Mouse (Mus musculus) forebrain, embryonic 13.5 days (tissue): ENCODE results near the gene Derl3. TPM values are rescaled to one million over a fixed set of nuclear protein-coding genes. Genes with fewer than 3 reads are reported as not detected.
"Not testable (repeated sequence)": the region's sequence is repeated elsewhere in the genome, so short reads cannot be mapped to it uniquely, and the experiment has no call there.

Experiments used
- ATAC-seq: fragments of 200-750 bp; cut with Nextera tagmentation; 2 replicates; pipeline ENCODE4 v1.8.0; 2017
- H3K27ac ChIP-seq: fragments of 300-500 bp; sonication (generic); 2 replicates; pipeline ENCODE4 v1.5.1; 2015; ENCODE audit warnings: inconsistent platforms, mild to moderate bottlenecking, moderate library complexity
- H3K27me3 ChIP-seq: fragments of 300-500 bp; sonication (generic); 2 replicates; pipeline ENCODE4 v1.6.1; 2015; ENCODE audit warnings: mild to moderate bottlenecking, inconsistent platforms
- H3K36me3 ChIP-seq: fragments of 300-500 bp; sonication (generic); 2 replicates; pipeline ENCODE4 v1.6.1; 2015; ENCODE audit warnings: mild to moderate bottlenecking, inconsistent platforms; ENCODE audit not compliant: poor library complexity, severe bottlenecking
- H3K4me1 ChIP-seq: fragments of 300-500 bp; sonication (generic); 2 replicates; pipeline ENCODE4 v1.6.1; 2015; ENCODE audit warnings: inconsistent platforms
- H3K4me2 ChIP-seq: fragments of 300-500 bp; sonication (generic); 2 replicates; pipeline ENCODE4 v1.6.1; 2015; ENCODE audit warnings: inconsistent platforms, mild to moderate bottlenecking, moderate library complexity
- H3K4me3 ChIP-seq: fragments of 300-500 bp; sonication (generic); 2 replicates; pipeline ENCODE4 v1.5.1; 2015; ENCODE audit warnings: mild to moderate bottlenecking, inconsistent platforms
- H3K9ac ChIP-seq: fragments of 300-500 bp; sonication (generic); 2 replicates; pipeline ENCODE4 v1.6.1; 2015; ENCODE audit warnings: mild to moderate bottlenecking, inconsistent platforms
- H3K9me3 ChIP-seq: fragments of 300-500 bp; sonication (generic); replicated peaks from 2 replicates; pipeline ENCODE4 v1.6.1; 2016; ENCODE audit warnings: inconsistent platforms
- WGBS: fragments of 180-500 bp; shearing (Covaris S2); methylation state at CpG from one replicate; pipeline ENCODE4 v1.1.7; 2015; 5-methylcytosine and 5-hydroxymethylcytosine counted together
- polyA plus RNA-seq: library from polyadenylated mRNA; unstranded; fragments of >200 nt; fragmentation: Nextera tagmentation; extraction: Ambion mirVana; gene quantifications from 2 replicates; pipeline ENCODE4 v1.2.1, GENCODE M21; 2015

Derl3 gene
- polyA plus RNA-seq = 1.8 and 3.1 TPM in 2 replicates

- H3K9ac ChIP-seq = peak within 1 kb of the TSS; percentile 63
- peaks cover 6% of the 10 kb centered on the region for H3K4me1 ChIP-seq
- peak within 1 kb of the TSS; percentile 43 for H3K4me3 ChIP-seq
- peak; percentile 99 for ATAC-seq
- H3K9me3 ChIP-seq = no peaks in the 10 kb centered on the region
- 2% methylated on average over 47 of the region's 51 CpGs for WGBS
- H3K27ac ChIP-seq = no peak within 1 kb of the TSS; the same call in 1 of the 2 replicates
- no peaks in the 10 kb centered on the region for H3K27me3 ChIP-seq
- peaks cover 47% of the 10 kb centered on the region for H3K36me3 ChIP-seq
- peak within 1 kb of the TSS; percentile 92 for H3K4me2 ChIP-seq
Measured at GRCm38 (mm10) chr10:75893089-75893750, at the start of gene Derl3. TSS of gene Derl3 (plus strand) at chr10:75893413.

- H3K9ac ChIP-seq, H3K27me3 ChIP-seq, H3K27ac ChIP-seq, H3K4me3 ChIP-seq, H3K36me3 ChIP-seq, H3K4me2 ChIP-seq, ATAC-seq, H3K4me1 ChIP-seq, H3K9me3 ChIP-seq: not testable (repeated sequence)
- 78% methylated on average over 6 of the region's 6 CpGs for WGBS
Measured at GRCm38 (mm10) chr10:75843898-75844297, 49.3 kb upstream of the Derl3 start.

GRCm38 (mm10) chr10:75844800-75845199 lies 48.4 kb upstream of the Derl3 start:
- H3K27me3 ChIP-seq = no peaks in the 10 kb centered on the region
- no peaks in the 10 kb centered on the region for H3K36me3 ChIP-seq
- H3K9me3 ChIP-seq = no peaks in the 10 kb centered on the region
- WGBS = 68% methylated on average over 1 of the region's 1 CpGs
- H3K27ac ChIP-seq = no peak overlapping the region
- H3K9ac ChIP-seq = no peak overlapping the region
- no peak overlapping the region for H3K4me3 ChIP-seq
- no peak overlapping the region for H3K4me2 ChIP-seq
- ATAC-seq = no peak
- H3K4me1 ChIP-seq = no peaks in the 10 kb centered on the region; the same call in 1 of the 2 replicates

GRCm38 (mm10) chr10:75845306-75845930 lies 47.8 kb upstream of the Derl3 start:
- Histone ChIP-seq H3K36me3 (no peaks in the 10 kb centered on the region), H3K27me3 (no peaks in the 10 kb centered on the region), H3K4me2 (no peak overlapping the region), H3K4me1 (no peaks in the 10 kb centered on the region; the same call in 1 of the 2 replicates), H3K27ac (no peak overlapping the region), H3K4me3 (no peak overlapping the region), H3K9me3 (no peaks in the 10 kb centered on the region), H3K9ac (no peak overlapping the region)
- no peak for ATAC-seq
- 78% methylated on average over 6 of the region's 6 CpGs for WGBS

- H3K4me3 ChIP-seq = no peak overlapping the region
- no peak for ATAC-seq
- no peak overlapping the region for H3K4me2 ChIP-seq
- no peak overlapping the region for H3K27ac ChIP-seq
- peaks cover 13% of the 10 kb centered on the region for H3K4me1 ChIP-seq
- no peaks in the 10 kb centered on the region for H3K27me3 ChIP-seq
- H3K9me3 ChIP-seq = no peaks in the 10 kb centered on the region
- H3K36me3 ChIP-seq = no peaks in the 10 kb centered on the region
- 35% methylated on average over 3 of the region's 3 CpGs for WGBS
- H3K9ac ChIP-seq = no peak overlapping the region
Measured at GRCm38 (mm10) chr10:75848382-75848781, 44.8 kb upstream of the Derl3 start.

- Histone ChIP-seq H3K27me3 (no peaks in the 10 kb centered on the region), H3K4me1 (peaks cover 13% of the 10 kb centered on the region), H3K4me2 (no peak overlapping the region), H3K4me3 (no peak overlapping the region), H3K36me3 (0 out of 2 replicates have a peak, but pooled peaks cover 3% of the 10 kb centered on the region), H3K27ac (no peak overlapping the region), H3K9me3 (no peaks in the 10 kb centered on the region), H3K9ac (peak overlapping the region; percentile 3; the same call in 1 of the 2 replicates)
- no peak for ATAC-seq
- 7% methylated on average over 6 of the region's 6 CpGs for WGBS
Measured at GRCm38 (mm10) chr10:75851076-75851475, 42.1 kb upstream of the Derl3 start.

- H3K27ac ChIP-seq = no peak overlapping the region
- H3K4me1 ChIP-seq = peaks cover 13% of the 10 kb centered on the region
- no peak for ATAC-seq
- no peak overlapping the region for H3K4me3 ChIP-seq
- H3K9me3 ChIP-seq = no peaks in the 10 kb centered on the region
- WGBS = 27% methylated on average over 3 of the region's 3 CpGs
- peaks cover 7% of the 10 kb centered on the region for H3K36me3 ChIP-seq
- H3K4me2 ChIP-seq = no peak overlapping the region
- no peak overlapping the region for H3K9ac ChIP-seq
- H3K27me3 ChIP-seq = no peaks in the 10 kb centered on the region
Measured at GRCm38 (mm10) chr10:75851681-75852080, 41.5 kb upstream of the Derl3 start.

GRCm38 (mm10) chr10:75852539-75853125 lies 40.6 kb upstream of the Derl3 start:
- Histone ChIP-seq H3K27me3 (no peaks in the 10 kb centered on the region), H3K9me3 (no peaks in the 10 kb centered on the region), H3K36me3 (peaks cover 16% of the 10 kb centered on the region), H3K4me3 (no peak overlapping the region), H3K4me2 (no peak overlapping the region), H3K27ac (no peak overlapping the region), H3K4me1 (peaks cover 20% of the 10 kb centered on the region), H3K9ac (no peak overlapping the region)
- no peak for ATAC-seq
- 96% methylated on average over 12 of the region's 12 CpGs for WGBS

- Histone ChIP-seq H3K4me3 (no peak overlapping the region), H3K36me3 (peaks cover 24% of the 10 kb centered on the region), H3K4me2 (no peak overlapping the region), H3K4me1 (peaks cover 28% of the 10 kb centered on the region), H3K9me3 (no peaks in the 10 kb centered on the region), H3K9ac (no peak overlapping the region), H3K27me3 (no peaks in the 10 kb centered on the region), H3K27ac (no peak overlapping the region)
- peak; percentile 57 for ATAC-seq
- WGBS = 22% methylated on average over 10 of the region's 10 CpGs
Measured at GRCm38 (mm10) chr10:75853452-75853851, 39.8 kb upstream of the Derl3 start.

- Histone ChIP-seq H3K27ac (no peak overlapping the region), H3K36me3 (peaks cover 24% of the 10 kb centered on the region), H3K9ac (no peak overlapping the region), H3K4me2 (no peak overlapping the region), H3K4me1 (peaks cover 34% of the 10 kb centered on the region), H3K9me3 (no peaks in the 10 kb centered on the region), H3K27me3 (no peaks in the 10 kb centered on the region), H3K4me3 (no peak overlapping the region)
- 47% methylated on average over 5 of the region's 5 CpGs for WGBS
- peak; percentile 19 for ATAC-seq
Measured at GRCm38 (mm10) chr10:75854096-75854495, 39.1 kb upstream of the Derl3 start.

GRCm38 (mm10) chr10:75854791-75855190 lies 38.4 kb upstream of the Derl3 start:
- 85% methylated on average over 6 of the region's 6 CpGs for WGBS
- no peaks in the 10 kb centered on the region for H3K27me3 ChIP-seq
- no peak overlapping the region for H3K9ac ChIP-seq
- peaks cover 35% of the 10 kb centered on the region for H3K4me1 ChIP-seq
- H3K4me2 ChIP-seq = no peak overlapping the region
- no peak overlapping the region for H3K27ac ChIP-seq
- no peak overlapping the region for H3K4me3 ChIP-seq
- H3K9me3 ChIP-seq = no peaks in the 10 kb centered on the region
- ATAC-seq = no peak
- H3K36me3 ChIP-seq = peaks cover 24% of the 10 kb centered on the region

- H3K9ac ChIP-seq = no peak overlapping the region
- H3K4me2 ChIP-seq = no peak overlapping the region
- peaks cover 24% of the 10 kb centered on the region for H3K36me3 ChIP-seq
- H3K27ac ChIP-seq = no peak overlapping the region
- H3K4me3 ChIP-seq = no peak overlapping the region
- H3K27me3 ChIP-seq = no peaks in the 10 kb centered on the region
- WGBS = 92% methylated on average over 15 of the region's 15 CpGs
- H3K9me3 ChIP-seq = no peaks in the 10 kb centered on the region
- H3K4me1 ChIP-seq = peaks cover 39% of the 10 kb centered on the region
- no peak for ATAC-seq
Measured at GRCm38 (mm10) chr10:75855416-75855981, 37.7 kb upstream of the Derl3 start.
